Mouse (Mus musculus) lung, embryonic 16.5 days (tissue): ENCODE data around the gene Atp6v1fnb. TPM values are rescaled to one million over a fixed set of nuclear protein-coding genes. Genes with fewer than 3 reads are reported as not detected.

Source experiments
- ATAC-seq: fragments of 200-750 bp; cut with Nextera tagmentation; 2 replicates; pipeline ENCODE4 v1.8.0; 2017; ENCODE audit warnings: low read depth, mild to moderate bottlenecking, moderate library complexity
- H3K27ac ChIP-seq: fragments of 300-500 bp; sonication (generic); 2 replicates; pipeline ENCODE4 v1.5.1; 2014; ENCODE audit warnings: mild to moderate bottlenecking, control low read depth, low read length
- H3K27me3 ChIP-seq: fragments of 300-500 bp; sonication (generic); 2 replicates; pipeline ENCODE4 v1.6.1; 2014; ENCODE audit warnings: low read depth, low read length, mixed read lengths; ENCODE audit not compliant: control insufficient read depth, insufficient read depth
- H3K36me3 ChIP-seq: fragments of 300-500 bp; sonication (generic); 2 replicates; pipeline ENCODE4 v1.6.1; 2014; ENCODE audit warnings: low read length; ENCODE audit not compliant: control insufficient read depth, insufficient read depth
- H3K4me1 ChIP-seq: fragments of 300-500 bp; sonication (generic); replicated peaks from 2 replicates; pipeline ENCODE4 v1.6.1; 2014; ENCODE audit warnings: low read length, mixed read lengths; ENCODE audit not compliant: control insufficient read depth, insufficient read depth
- H3K4me2 ChIP-seq: fragments of 300-500 bp; sonication (generic); 2 replicates; pipeline ENCODE4 v1.6.1; 2014; ENCODE audit warnings: low read depth, low read length, control low read depth
- H3K4me3 ChIP-seq: fragments of 300-500 bp; sonication (generic); 2 replicates; pipeline ENCODE4 v1.5.1; 2014; ENCODE audit warnings: mild to moderate bottlenecking, low read length, control low read depth
- H3K9ac ChIP-seq: fragments of 300-500 bp; sonication (generic); 2 replicates; pipeline ENCODE4 v1.6.1; 2014; ENCODE audit warnings: low read length, control low read depth
- H3K9me3 ChIP-seq: fragments of 300-500 bp; sonication (generic); 2 replicates; pipeline ENCODE4 v1.6.1; 2016; ENCODE audit warnings: low read length; ENCODE audit not compliant: control insufficient read depth
- WGBS: fragments of 180-500 bp; shearing (Covaris S2); extraction: QIAGEN DNeasy Blood & Tissue Kit; methylation state at CpG from one replicate; pipeline ENCODE4 v1.1.7; 2014; 5-methylcytosine and 5-hydroxymethylcytosine counted together
- polyA plus RNA-seq: library from polyadenylated mRNA; unstranded; fragments of >200 nt; fragmentation: Nextera tagmentation; extraction: Ambion mirVana; gene quantifications from 2 replicates; pipeline ENCODE4 v1.2.1, GENCODE M21; 2015

Atp6v1fnb gene
- polyA plus RNA-seq, 1 experiment from 2014 or later, result not detected

GRCm38 (mm10) chr6:29433804-29434795 lies 37.1 kb upstream of the Atp6v1fnb start:
- H3K27me3 ChIP-seq, result peaks cover 21% of the 10 kb centered on the region
- no peak for ATAC-seq
- peaks cover 23% of the 10 kb centered on the region for H3K4me1 ChIP-seq
- WGBS, result 7% methylated on average over 27 of the region's 27 CpGs
- peak overlapping the region; percentile 94 for H3K4me2 ChIP-seq
- H3K9me3 ChIP-seq, result no peaks in the 10 kb centered on the region
- peak overlapping the region; percentile 65 for H3K4me3 ChIP-seq
- peak overlapping the region; percentile 74 for H3K9ac ChIP-seq
- no peaks in the 10 kb centered on the region for H3K36me3 ChIP-seq
- peak overlapping the region; percentile 45; the same call in 1 of the 2 replicates for H3K27ac ChIP-seq

- Histone ChIP-seq H3K36me3 (no peaks in the 10 kb centered on the region), H3K27ac (peak overlapping the region; percentile 62), H3K9me3 (no peaks in the 10 kb centered on the region), H3K4me3 (peak overlapping the region; percentile 65), H3K4me2 (peak overlapping the region; percentile 94), H3K4me1 (peaks cover 23% of the 10 kb centered on the region), H3K27me3 (peaks cover 21% of the 10 kb centered on the region), H3K9ac (peak overlapping the region; percentile 56)
- peak; percentile 74 for ATAC-seq
- WGBS, result 4% methylated on average over 13 of the region's 13 CpGs
Measured at GRCm38 (mm10) chr6:29434911-29435691, 36.1 kb upstream of the Atp6v1fnb start.

DNA sequence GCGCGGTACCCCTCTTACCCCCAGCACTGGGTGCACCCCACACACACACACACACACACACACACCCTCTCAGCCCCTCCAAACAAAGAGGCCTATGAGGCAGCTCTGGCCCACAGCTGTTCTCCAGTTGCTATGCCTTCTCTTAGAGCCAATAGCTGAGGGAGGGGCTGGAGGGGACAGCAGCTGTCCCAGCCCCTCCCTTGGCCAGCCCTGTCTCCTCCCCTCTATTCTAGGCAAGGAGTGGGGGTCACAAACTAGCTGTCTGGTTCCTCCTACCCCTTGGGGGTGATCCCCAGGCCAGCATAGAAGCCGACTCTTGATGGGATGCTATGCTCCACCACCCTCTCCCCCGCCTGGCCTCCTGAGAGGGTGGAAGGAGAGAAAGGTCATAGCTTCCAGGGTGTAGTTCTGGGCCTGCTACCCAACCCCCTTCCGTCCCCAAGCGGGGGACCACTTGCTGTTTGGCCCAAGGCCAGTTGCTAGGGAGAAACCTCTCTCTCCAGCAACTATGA lies 35.2 kb upstream of the Atp6v1fnb start:
- Histone ChIP-seq H3K4me1 (peaks cover 23% of the 10 kb centered on the region), H3K4me3 (peak overlapping the region; percentile 65), H3K9ac (peak overlapping the region; percentile 56; the same call in 1 of the 2 replicates), H3K27ac (peak overlapping the region; percentile 62), H3K9me3 (no peaks in the 10 kb centered on the region), H3K4me2 (peak overlapping the region; percentile 94), H3K27me3 (peaks cover 21% of the 10 kb centered on the region), H3K36me3 (no peaks in the 10 kb centered on the region)
- peak; percentile 47 for ATAC-seq
- WGBS, result 14% methylated on average over 6 of the region's 6 CpGs

GRCm38 (mm10) chr6:29436461-29436934 lies 34.7 kb upstream of the Atp6v1fnb start:
- Histone ChIP-seq H3K4me1 (peaks cover 23% of the 10 kb centered on the region), H3K27ac (peak overlapping the region; percentile 62; the same call in 1 of the 2 replicates), H3K4me2 (peak overlapping the region; percentile 94), H3K27me3 (peaks cover 20% of the 10 kb centered on the region), H3K4me3 (peak overlapping the region; percentile 65; the same call in 1 of the 2 replicates), H3K9me3 (no peaks in the 10 kb centered on the region), H3K9ac (no peak overlapping the region), H3K36me3 (no peaks in the 10 kb centered on the region)
- 10% methylated on average over 11 of the region's 11 CpGs for WGBS
- 0 out of 2 replicates have a peak, but pooled peaks have one; percentile 1 for ATAC-seq

- peaks cover 9% of the 10 kb centered on the region; the same call in 1 of the 2 replicates for H3K4me1 ChIP-seq
Measured at GRCm38 (mm10) chr6:29439251-29439650, 32.0 kb upstream of the Atp6v1fnb start.

GRCm38 (mm10) chr6:29439789-29440188 lies 31.4 kb upstream of the Atp6v1fnb start:
- Histone ChIP-seq H3K4me1 (peaks cover 9% of the 10 kb centered on the region; the same call in 1 of the 2 replicates), H3K4me3 (no peak overlapping the region), H3K27ac (no peak overlapping the region), H3K4me2 (no peak overlapping the region), H3K9ac (no peak overlapping the region), H3K36me3 (no peaks in the 10 kb centered on the region), H3K9me3 (no peaks in the 10 kb centered on the region), H3K27me3 (no peaks in the 10 kb centered on the region)
- ATAC-seq, result no peak
- 82% methylated on average over 6 of the region's 6 CpGs for WGBS

More at GRCm38 (mm10) chr6:29439251-29439650, 32.0 kb upstream of the Atp6v1fnb start:
- Histone ChIP-seq H3K4me3 (no peak overlapping the region), H3K9ac (no peak overlapping the region), H3K4me2 (no peak overlapping the region), H3K27ac (no peak overlapping the region), H3K36me3 (no peaks in the 10 kb centered on the region), H3K9me3 (no peaks in the 10 kb centered on the region), H3K27me3 (peaks cover 3% of the 10 kb centered on the region; the same call in 1 of the 2 replicates)
- ATAC-seq, result no peak
- 76% methylated on average over 4 of the region's 4 CpGs for WGBS

GRCm38 (mm10) chr6:29444773-29445172 lies 26.5 kb upstream of the Atp6v1fnb start:
- Histone ChIP-seq H3K36me3 (no peaks in the 10 kb centered on the region), H3K4me1 (no peaks in the 10 kb centered on the region), H3K4me2 (no peak overlapping the region), H3K9ac (no peak overlapping the region), H3K27me3 (no peaks in the 10 kb centered on the region), H3K27ac (no peak overlapping the region), H3K4me3 (no peak overlapping the region), H3K9me3 (no peaks in the 10 kb centered on the region)
- ATAC-seq, result 0 out of 2 replicates have a peak, but pooled peaks have one; percentile 3
- 67% methylated on average over 11 of the region's 11 CpGs for WGBS

DNA sequence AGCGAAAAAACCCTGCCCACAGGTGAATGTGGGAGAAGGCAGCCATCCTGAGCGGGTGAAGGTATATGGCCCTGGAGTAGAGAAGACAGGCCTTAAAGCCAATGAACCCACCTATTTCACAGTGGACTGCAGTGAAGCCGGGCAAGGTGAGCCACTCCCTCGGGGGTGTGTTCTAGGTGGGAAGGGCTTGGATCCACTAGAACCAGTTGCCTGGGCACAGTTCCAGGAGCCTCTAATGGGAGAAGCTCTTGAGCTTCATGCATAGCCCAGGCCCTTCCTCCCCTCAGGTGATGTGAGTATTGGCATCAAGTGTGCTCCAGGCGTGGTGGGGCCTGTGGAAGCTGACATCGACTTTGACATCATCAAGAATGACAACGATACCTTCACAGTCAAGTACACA lies 25.9 kb upstream of the Atp6v1fnb start:
- Histone ChIP-seq H3K36me3 (no peaks in the 10 kb centered on the region), H3K27me3 (no peaks in the 10 kb centered on the region), H3K4me2 (no peak overlapping the region), H3K9ac (no peak overlapping the region), H3K4me3 (no peak overlapping the region), H3K27ac (no peak overlapping the region), H3K9me3 (no peaks in the 10 kb centered on the region), H3K4me1 (no peaks in the 10 kb centered on the region)
- peak; percentile 64 for ATAC-seq
- 70% methylated on average over 7 of the region's 7 CpGs for WGBS
